Mouse (Mus musculus): ENCODE results near the gene Toporsl. TPM values are rescaled to one million over a fixed set of nuclear protein-coding genes. Genes with fewer than 3 reads are reported as not detected.
A peak's percentile ranks its signal among the peaks of the same experiment; 100 is the strongest.

Toporsl gene
- polyA plus RNA-seq, 1 experiment from 2014 or later = not detected

GRCm38 (mm10) chr4:52634986-52635385 lies 38.9 kb downstream of the Toporsl start:
- peak; percentile 46 for ATAC-seq (ENCODE audit: low FRiP score)
- no peak for DNase-seq (ENCODE audit: low spot score)
- WGBS = 51% methylated on average over 6 of the region's 6 CpGs
- Histone ChIP-seq H3K4me1 (replicated peaks; ENCODE audit: control insufficient read depth, insufficient read depth, low read length) (no peaks in the 10 kb centered on the region), H3K9ac (no peak overlapping the region), H3K4me3 (replicated peaks; ENCODE audit: low read length) (no peak overlapping the region), H3K9me3 (ENCODE audit: control insufficient read depth, low read length) (no peaks in the 10 kb centered on the region), H3K36me3 (replicated peaks; ENCODE audit: control insufficient read depth, insufficient read depth) (no peaks in the 10 kb centered on the region), H3K4me2 (replicated peaks) (no peak overlapping the region), H3K27me3 (ENCODE audit: control insufficient read depth, insufficient read depth, low read length) (no peaks in the 10 kb centered on the region), H3K27ac (no peak overlapping the region)

- ATAC-seq (ENCODE audit: low FRiP score) = no peak
- 49% methylated on average over 4 of the region's 4 CpGs for WGBS
Measured at GRCm38 (mm10) chr4:52647791-52648190, 51.7 kb downstream of the Toporsl start.

GRCm38 (mm10) chr4:52659701-52660100 lies 63.6 kb downstream of the Toporsl start:
- ATAC-seq (ENCODE audit: low FRiP score) (no peak), DNase-seq (ENCODE audit: low spot score) (no peak)
- H3K4me3 ChIP-seq (replicated peaks; ENCODE audit: low read length) = no peak overlapping the region
- H3K27ac ChIP-seq = no peak overlapping the region
- no peaks in the 10 kb centered on the region for H3K4me1 ChIP-seq (replicated peaks; ENCODE audit: control insufficient read depth, insufficient read depth, low read length)
- H3K4me2 ChIP-seq (replicated peaks) = no peak overlapping the region
- H3K36me3 ChIP-seq (replicated peaks; ENCODE audit: control insufficient read depth, insufficient read depth) = no peaks in the 10 kb centered on the region
- H3K9me3 ChIP-seq (ENCODE audit: control insufficient read depth, low read length) = no peaks in the 10 kb centered on the region
- no peaks in the 10 kb centered on the region; the same call in 1 of the 2 replicates for H3K27me3 ChIP-seq (ENCODE audit: control insufficient read depth, insufficient read depth, low read length)
- no peak overlapping the region for H3K9ac ChIP-seq

More at GRCm38 (mm10) chr4:52647791-52648190, 51.7 kb downstream of the Toporsl start:
- Histone ChIP-seq H3K9ac (no peak overlapping the region), H3K4me3 (replicated peaks; ENCODE audit: low read length) (no peak overlapping the region), H3K36me3 (replicated peaks; ENCODE audit: control insufficient read depth, insufficient read depth) (no peaks in the 10 kb centered on the region), H3K27me3 (ENCODE audit: control insufficient read depth, insufficient read depth, low read length) (no peaks in the 10 kb centered on the region), H3K9me3 (ENCODE audit: control insufficient read depth, low read length) (no peaks in the 10 kb centered on the region), H3K27ac (no peak overlapping the region), H3K4me1 (replicated peaks; ENCODE audit: control insufficient read depth, insufficient read depth, low read length) (0 out of 2 replicates have a peak, but pooled peaks cover 3% of the 10 kb centered on the region), H3K4me2 (replicated peaks) (no peak overlapping the region)
- DNase-seq (ENCODE audit: low spot score) = no peak

GRCm38 (mm10) chr4:52660701-52661117 lies 64.6 kb downstream of the Toporsl start:
- Histone ChIP-seq H3K27me3 (ENCODE audit: control insufficient read depth, insufficient read depth, low read length) (no peaks in the 10 kb centered on the region; the same call in 1 of the 2 replicates), H3K9ac (no peak overlapping the region), H3K4me2 (replicated peaks) (no peak overlapping the region), H3K4me1 (replicated peaks; ENCODE audit: control insufficient read depth, insufficient read depth, low read length) (no peaks in the 10 kb centered on the region), H3K9me3 (ENCODE audit: control insufficient read depth, low read length) (no peaks in the 10 kb centered on the region), H3K27ac (no peak overlapping the region), H3K4me3 (replicated peaks; ENCODE audit: low read length) (no peak overlapping the region), H3K36me3 (replicated peaks; ENCODE audit: control insufficient read depth, insufficient read depth) (no peaks in the 10 kb centered on the region)
- 9% methylated on average over 3 of the region's 3 CpGs for WGBS
- DNase-seq (ENCODE audit: low spot score) = no peak
- ATAC-seq (ENCODE audit: low FRiP score) = peak; percentile 59

DNA sequence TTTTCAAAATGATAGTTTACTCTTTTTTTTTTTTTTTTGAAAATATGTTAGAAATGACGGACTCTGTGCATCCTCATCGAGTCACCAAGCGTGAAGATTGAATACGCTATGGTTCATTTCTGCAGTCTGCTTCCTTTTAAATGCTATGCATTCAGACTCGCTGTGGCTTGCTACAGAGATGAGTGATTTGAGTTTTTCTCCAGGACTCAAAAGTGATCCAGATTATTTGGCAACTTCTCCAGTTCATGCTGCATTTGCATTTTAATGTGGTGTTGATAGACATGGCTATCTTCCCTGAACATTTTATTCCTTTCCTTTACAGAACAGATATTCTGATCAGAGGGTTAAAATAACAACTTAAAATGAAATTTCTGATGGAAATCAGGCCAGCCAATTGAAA lies 65.2 kb downstream of the Toporsl start:
- DNase-seq (ENCODE audit: low spot score) (no peak), ATAC-seq (ENCODE audit: low FRiP score) (no peak)
- H3K4me1 ChIP-seq (replicated peaks; ENCODE audit: control insufficient read depth, insufficient read depth, low read length) = no peaks in the 10 kb centered on the region
- H3K27ac ChIP-seq = no peak overlapping the region
- no peak overlapping the region for H3K4me3 ChIP-seq (replicated peaks; ENCODE audit: low read length)
- no peak overlapping the region for H3K4me2 ChIP-seq (replicated peaks)
- 35% methylated on average over 5 of the region's 5 CpGs for WGBS
- no peaks in the 10 kb centered on the region for H3K9me3 ChIP-seq (ENCODE audit: control insufficient read depth, low read length)
- H3K9ac ChIP-seq = no peak overlapping the region
- H3K36me3 ChIP-seq (replicated peaks; ENCODE audit: control insufficient read depth, insufficient read depth) = no peaks in the 10 kb centered on the region
- no peaks in the 10 kb centered on the region; the same call in 1 of the 2 replicates for H3K27me3 ChIP-seq (ENCODE audit: control insufficient read depth, insufficient read depth, low read length)

Other genes starting within 250 kb of the Toporsl start
- gene Smc2, start 157.0 kb upstream of the Toporsl start, polyA plus RNA-seq (2014; fragmentation: Nextera tagmentation; extraction: Ambion mirVana) = 38.3 and 48.6 TPM in 2 replicates
- not detected in 2 replicates for gene Vma21-ps, start 99.0 kb upstream of the Toporsl start, polyA plus RNA-seq (2014; fragmentation: Nextera tagmentation; extraction: Ambion mirVana)
- gene Olfr275, start 218.3 kb downstream of the Toporsl start, polyA plus RNA-seq (2014; fragmentation: Nextera tagmentation; extraction: Ambion mirVana) = not detected in 2 replicates